Mouse (Mus musculus) left cerebral cortex, adult 11 months (tissue): ENCODE results near the gene Sell.

Source experiments
- DNase-seq: peaks from one replicate; pipeline ENCODE4 v3.0.0; 2022; ENCODE audit warnings: low spot score

Gene Sell

GRCm38 (mm10) chr1:164074606-164075140 is 12.9 kb downstream of the Sell start:
- DNase-seq, result no peak

- DNase-seq, result no peak
Measured at GRCm38 (mm10) chr1:164075416-164075815, 13.6 kb downstream of the Sell start.

- DNase-seq, result no peak
Measured at GRCm38 (mm10) chr1:164076441-164076840, 14.7 kb downstream of the Sell start.

DNA sequence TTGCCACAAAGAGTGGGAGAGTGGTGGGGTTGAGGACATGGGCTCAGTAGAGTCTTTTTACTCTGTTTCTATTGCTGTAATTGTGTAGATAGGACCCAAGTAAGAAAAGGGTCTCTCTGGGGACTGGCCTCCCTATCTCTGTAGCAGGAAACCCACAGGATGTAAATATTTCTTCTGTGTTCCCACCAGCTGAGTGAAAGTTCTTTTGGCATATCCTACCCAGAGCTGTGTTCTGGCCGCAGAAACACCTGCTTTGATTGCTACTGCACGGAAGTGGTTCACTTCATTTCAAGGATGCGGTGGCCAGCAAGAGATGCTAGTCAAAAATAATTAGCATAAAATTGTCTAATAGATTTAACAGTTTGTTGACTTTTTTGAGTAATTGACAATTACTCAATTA is 15.2 kb downstream of the Sell start:
- no peak for DNase-seq

DNA sequence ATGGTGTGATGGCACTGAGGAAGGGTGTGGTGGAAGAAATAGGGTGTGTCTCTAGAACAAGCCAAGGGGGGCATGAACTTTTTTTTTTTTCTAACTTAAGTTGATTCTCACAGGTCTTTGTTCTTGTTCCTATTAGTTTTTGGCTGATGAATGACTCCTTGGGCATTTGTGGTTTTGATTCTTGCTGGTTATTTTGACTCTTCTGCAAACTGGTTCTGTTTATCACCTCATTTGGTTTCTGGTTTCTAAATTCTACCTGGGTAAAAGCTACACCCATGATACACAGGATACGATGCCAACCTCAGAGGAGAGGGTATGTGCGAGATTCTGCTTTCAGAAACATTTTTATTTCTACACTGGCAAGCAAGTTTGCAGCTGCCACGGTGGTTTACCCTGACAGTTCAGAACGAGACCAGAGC is 16.6 kb downstream of the Sell start:
- DNase-seq, result no peak

DNA sequence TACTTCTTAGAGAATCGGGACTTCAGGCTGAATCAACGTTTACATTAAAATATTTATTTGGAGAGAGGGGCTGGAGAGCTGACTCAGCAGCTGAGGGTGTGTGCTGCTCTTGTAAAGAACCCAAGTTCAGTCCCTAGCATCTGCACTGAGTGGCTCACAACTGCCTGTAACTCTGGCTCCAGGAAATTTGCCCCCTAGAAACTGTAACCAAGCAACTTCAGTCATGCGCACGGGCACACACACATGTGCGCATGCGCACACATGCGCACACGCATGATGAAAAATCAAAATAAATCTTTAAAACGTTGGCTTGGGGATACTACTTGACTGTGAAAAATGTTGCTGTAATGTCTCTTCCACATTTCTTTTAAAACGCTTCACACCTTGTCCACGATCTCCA is 17.3 kb downstream of the Sell start:
- DNase-seq, result no peak

DNA sequence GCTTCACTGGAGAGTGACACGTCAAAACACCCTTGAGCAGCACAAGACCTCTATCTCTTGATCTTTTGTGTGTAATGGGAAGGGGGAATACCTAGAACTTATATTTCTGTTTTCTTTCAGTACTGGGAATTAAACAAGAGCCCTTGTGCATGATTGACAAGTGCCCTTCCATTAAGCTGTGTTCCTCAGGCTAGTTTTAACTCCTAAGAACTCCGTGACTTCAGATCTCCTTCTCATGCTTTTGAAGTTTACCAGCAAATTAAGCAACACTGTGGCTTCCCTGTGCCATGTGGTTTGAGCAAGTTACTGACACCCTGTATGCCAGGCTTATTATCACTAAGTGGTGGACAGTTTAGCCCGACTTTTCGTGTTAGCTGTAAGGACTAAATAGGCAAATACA is 21.3 kb downstream of the Sell start:
- DNase-seq, result no peak

GRCm38 (mm10) chr1:164086797-164087196 is 25.0 kb downstream of the Sell start:
- no peak for DNase-seq

DNA sequence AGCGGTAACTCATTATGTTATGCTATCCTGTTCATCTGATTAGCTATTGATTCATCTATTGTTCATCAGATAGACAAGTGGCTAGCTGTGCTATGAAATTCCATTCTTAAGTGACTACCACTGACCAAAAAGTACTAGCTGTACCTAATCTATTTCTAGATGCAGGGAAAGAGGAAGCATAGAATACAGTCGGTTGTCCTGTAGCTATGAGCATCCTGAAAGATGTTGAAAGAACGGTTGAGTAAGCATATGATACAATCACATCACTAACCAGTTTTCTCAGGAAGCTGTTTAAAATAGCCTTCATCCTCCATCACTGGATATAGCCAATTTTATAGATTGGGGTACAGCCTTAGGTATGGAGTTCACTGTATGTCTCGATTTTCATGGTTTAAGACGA is 26.1 kb downstream of the Sell start:
- no peak for DNase-seq

- no peak for DNase-seq
Measured at GRCm38 (mm10) chr1:164096780-164097179, 35.0 kb downstream of the Sell start.

DNA sequence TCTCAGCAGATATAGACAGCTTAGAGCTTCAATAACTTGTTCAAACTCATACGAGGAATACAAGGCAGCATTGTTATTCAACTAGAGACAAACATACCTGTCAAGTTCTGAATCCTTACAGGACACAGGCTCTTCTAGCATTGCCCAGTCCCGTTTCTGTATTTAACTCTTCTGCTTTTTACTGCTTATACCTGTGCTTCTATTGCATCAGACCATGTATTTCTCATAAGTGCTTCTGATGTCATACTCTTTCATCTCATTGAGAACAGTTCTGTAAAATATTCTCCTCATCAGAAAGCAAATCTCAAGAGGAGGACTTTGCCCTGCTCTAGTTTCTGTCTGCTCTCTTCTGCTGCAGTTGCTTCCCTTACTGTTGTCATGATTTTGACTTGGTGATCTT is 36.1 kb downstream of the Sell start:
- no peak for DNase-seq

DNA sequence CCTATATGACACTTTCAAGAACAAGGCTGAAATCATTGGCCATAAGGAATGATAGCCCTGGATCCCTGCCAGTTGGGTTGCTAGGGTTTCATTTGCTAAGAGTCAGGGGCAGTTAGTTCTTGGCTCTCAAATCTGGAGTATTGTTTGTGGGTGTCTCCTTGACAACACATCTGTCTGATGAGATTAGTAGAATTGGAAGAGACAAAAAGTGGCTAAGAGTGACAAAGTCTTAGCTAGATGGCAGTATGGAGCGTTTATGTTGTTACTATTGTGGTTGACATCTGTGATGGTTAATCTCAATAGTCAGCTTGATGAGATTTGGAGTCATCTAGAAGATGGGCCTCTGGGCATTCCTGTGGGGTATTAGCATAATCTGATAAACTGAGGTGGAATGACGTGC is 36.6 kb downstream of the Sell start:
- no peak for DNase-seq

DNA sequence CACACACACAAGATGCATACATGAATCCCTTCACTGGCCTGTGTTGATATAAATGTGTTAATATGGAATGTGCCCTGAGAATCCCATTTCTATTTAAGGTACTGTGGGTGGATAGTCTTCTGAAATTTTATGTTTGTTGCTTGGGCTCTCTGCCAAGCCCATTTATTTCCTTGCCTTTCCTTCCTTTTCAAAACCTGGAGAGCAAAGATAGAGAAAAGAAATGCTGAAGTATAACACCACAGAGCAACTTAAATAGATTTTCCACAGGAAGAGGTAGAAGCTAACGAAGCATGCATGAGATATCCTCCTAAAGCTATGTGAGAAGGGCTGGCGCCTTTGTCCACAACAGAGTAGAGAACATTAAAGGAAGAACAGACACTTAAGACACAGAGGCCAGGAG is 48.0 kb downstream of the Sell start:
- no peak for DNase-seq

- no peak for DNase-seq
Measured at GRCm38 (mm10) chr1:164110591-164111329, 49.0 kb downstream of the Sell start.

- DNase-seq, result no peak
Measured at GRCm38 (mm10) chr1:164114280-164114679, 52.5 kb downstream of the Sell start.

DNA sequence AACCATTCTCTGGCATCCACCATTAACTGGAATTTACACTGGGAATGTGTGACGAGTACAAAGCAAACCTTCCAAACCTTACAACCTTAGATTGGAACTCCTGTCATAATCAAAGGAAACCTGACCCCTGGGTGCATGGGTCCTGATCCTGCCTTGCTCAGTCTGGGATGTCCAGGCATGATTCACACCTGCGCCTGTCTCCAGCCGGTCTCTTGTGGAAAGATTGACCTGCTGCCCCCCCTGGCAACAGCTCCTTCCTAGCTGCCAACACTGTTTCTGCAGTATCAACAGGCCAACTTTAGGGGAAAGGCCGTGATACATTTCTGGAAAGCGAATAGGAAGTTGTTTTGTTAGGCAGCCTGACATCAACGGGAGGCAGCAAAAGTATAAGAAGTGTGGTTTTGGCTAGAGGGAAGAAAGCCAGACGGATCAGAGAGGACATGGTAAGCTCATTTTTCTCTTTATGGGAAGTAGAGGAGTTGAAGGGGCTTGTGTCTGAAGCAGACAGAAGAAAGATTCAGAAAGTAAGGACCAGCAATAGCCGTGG is 53.2 kb downstream of the Sell start, which contains the start of gene Selp:
Selp (plus strand) TSS at position 318 of the 547 bp plus-strand sequence.
- no peak for DNase-seq

DNA sequence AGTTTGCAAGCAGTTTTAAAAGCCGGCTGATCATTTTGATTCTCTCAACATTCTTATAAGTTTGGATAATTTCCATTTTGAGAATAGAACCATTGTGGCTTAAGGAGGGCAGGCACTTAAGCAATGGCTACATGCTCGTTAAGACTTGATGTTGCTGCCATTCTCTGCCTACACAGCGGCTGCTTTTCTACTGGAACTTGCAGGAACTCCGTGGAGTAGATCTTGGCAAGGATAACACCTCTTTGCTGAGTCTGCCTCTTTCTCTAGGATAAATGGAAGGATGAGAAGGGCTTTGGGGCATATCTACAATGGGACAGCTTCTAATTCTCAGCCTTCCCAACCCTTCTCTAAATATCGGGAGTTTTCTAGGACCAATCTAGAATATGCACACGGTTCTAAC is 53.9 kb downstream of the Sell start:
- no peak for DNase-seq

GRCm38 (mm10) chr1:164117869-164118268 is 56.1 kb downstream of the Sell start:
- no peak for DNase-seq

DNA sequence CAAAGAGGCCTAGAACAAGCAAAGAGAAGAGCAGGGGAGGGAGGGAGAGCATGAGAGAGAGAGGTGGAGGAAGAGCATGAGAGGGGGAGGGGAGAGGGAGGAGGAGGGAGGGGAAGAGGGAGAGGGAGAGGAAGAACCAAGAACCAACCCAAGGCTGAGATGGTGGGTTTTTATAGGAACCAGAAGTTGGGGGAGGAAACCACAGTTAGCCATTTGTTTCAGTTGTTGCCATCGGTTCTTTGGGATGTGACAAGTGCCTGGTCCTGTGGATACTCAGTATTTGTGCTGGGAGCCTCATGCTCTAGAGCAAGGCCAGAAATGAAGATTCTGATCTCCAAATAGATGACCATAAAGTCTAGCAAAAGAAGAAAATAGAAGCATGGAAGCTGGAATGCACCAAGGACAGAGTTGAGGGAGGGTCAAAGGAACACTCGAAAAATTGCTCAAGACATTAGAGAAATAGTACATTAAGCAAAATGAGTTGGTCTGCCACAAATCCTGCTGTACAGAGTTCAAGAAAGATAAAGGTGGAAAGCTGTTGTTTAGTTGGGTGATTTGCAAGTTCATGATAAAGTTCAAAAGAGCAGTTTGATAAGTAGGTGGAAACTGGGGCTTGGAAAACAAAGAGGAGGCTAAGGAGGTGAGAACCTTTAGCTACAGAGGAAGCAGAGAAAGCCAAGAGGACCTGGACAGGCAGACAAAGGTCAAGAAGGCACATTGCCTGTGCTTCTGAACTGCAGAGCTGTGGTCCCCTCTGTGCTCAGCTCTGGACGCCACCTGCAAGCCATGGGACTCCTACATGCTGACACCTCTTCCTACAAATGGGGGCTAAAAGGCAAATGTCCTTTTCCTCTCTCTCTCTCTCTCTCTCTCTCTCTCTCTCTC is 58.4 kb downstream of the Sell start:
- DNase-seq, result no peak

DNA sequence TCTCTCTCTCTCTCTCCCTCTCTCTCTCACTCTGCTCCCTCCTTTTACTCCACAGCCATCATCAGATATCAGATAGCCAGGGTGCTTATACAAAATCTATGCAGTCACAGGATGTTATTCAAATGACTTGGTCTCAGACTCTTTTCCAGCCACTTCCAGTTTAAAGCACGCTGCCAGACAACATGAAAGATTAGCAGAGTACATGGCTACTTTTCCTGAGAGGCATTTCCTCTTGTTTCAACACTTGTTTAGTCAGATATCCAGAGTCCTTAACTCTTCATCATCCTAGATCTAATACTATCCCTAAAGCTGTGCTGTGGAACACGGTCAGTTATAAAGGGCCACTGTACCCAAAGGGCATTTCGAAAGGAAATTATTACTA is 59.0 kb downstream of the Sell start:
- no peak for DNase-seq

- DNase-seq, result no peak
Measured at GRCm38 (mm10) chr1:164123836-164124235, 62.1 kb downstream of the Sell start.

- no peak for DNase-seq
Measured at GRCm38 (mm10) chr1:164130013-164130412, 68.2 kb downstream of the Sell start.

DNA sequence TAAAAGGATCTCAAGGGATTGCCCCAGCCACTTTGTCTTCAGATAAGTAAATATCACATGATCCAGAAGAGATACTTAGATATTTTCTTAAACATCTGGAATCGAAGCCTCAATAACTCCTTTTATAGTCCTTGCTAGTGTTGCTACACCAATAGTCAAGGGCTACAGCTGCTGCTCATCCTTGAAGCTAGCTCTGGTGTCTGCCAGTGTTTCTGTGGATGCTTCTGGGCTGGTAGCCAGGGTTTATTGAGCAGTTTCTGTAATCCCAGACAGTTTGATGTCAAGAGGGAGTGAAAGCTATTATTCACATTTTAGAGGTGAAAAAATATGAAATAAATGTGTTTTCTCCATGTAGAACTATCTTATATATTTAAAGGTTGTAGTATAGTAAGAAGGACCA is 70.8 kb downstream of the Sell start:
- DNase-seq, result no peak
